Mouse (Mus musculus) cortical plate, adult 2 months (tissue): ENCODE results near the gene Gramd2.

Experiments
- CTCF ChIP-seq: fragments of 200-500 bp; IDR thresholded peaks from 2 replicates; pipeline ENCODE4 v1.5.1; 2011; ENCODE audit warnings: mild to moderate bottlenecking, control low read depth, low read length; ENCODE audit not compliant: insufficient read depth; ENCODE audit errors: extremely low read depth
- POLR2A ChIP-seq: fragments of 200-500 bp; IDR thresholded peaks from 2 replicates; pipeline ENCODE4 v1.6.1; 2011; ENCODE audit warnings: mild to moderate bottlenecking, low read length, control low read depth; ENCODE audit not compliant: insufficient read depth; ENCODE audit errors: extremely low read depth

DNA sequence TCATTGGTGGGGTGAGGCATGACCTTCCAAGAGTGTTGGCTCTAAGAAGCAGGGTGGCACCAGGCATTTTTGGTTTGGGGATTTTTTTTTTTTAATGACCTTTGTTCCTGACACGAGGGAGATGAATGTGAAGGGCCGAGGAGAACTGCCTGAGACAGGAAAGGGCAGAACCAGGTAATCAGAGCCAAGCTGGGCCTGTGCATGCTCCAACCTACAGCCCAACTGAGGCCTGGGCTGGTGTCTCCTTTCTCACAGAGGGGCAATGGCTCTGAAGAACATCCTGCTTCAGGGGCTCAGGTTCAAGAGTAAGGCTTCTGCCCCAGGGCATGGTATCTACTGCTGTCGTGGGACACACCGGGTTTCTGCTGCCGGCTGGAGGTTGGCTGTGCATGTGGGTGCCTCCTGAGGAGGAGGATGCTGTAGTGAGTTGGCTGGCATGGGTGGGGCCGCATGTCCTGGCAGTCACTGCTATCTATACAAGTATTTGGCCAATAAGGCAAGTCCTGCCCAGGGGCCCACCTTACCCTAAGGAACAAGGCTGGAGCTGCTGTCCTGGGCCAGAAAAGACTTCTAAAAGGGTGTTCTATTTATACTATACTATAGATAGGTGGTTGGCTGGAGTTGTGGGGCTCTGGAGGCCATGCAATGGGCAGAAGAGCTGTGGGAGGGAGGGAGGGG is 18.5 kb upstream of the Gramd2 start:
- no peak for TF ChIP-seq POLR2A
- TF ChIP-seq CTCF, result no peak
